Mouse (Mus musculus): ENCODE data around the gene Irgm2.

GRCm38 (mm10) chr11:58264546-58264945 lies 65.1 kb downstream of the Irgm2 start:
- TF ChIP-seq POLR2A (IDR thresholded peaks at IDR 0.05; ENCODE audit: low read depth, low read length) (no peak), CTCF (IDR thresholded peaks at IDR 0.05; ENCODE audit: extremely low read depth, insufficient read depth, insufficient read length, insufficient replicate concordance) (no peak)

All from spleen, adult 2 months (tissue).